Mouse (Mus musculus) forebrain, embryonic 11.5 days (tissue): ENCODE data around the gene Rap2a. TPM values are rescaled to one million over a fixed set of nuclear protein-coding genes. Genes with fewer than 3 reads are reported as not detected.

ENCODE experiments used
- ATAC-seq: fragments of 200-750 bp; cut with Nextera tagmentation; replicated peaks from 2 replicates; pipeline ENCODE4 v1.8.0; 2017; ENCODE audit warnings: moderate TSS enrichment; ENCODE audit not compliant: low FRiP score
- DNase-seq: peaks from one replicate; pipeline ENCODE4 v3.0.0-alpha.2; 2017; ENCODE audit warnings: low spot score
- H3K27ac ChIP-seq: fragments of 300-500 bp; sonication (generic); 2 replicates; pipeline ENCODE4 v1.5.1; 2014; ENCODE audit warnings: low read depth, low read length
- H3K27me3 ChIP-seq: fragments of 300-500 bp; sonication (generic); 2 replicates; pipeline ENCODE4 v1.6.1; 2014; ENCODE audit warnings: mild to moderate bottlenecking, low read length, mixed read lengths; ENCODE audit not compliant: control insufficient read depth, insufficient read depth
- H3K36me3 ChIP-seq: fragments of 300-500 bp; sonication (generic); 2 replicates; pipeline ENCODE4 v1.6.1; 2014; ENCODE audit warnings: mild to moderate bottlenecking, low read length, moderate library complexity, mixed read lengths; ENCODE audit not compliant: control insufficient read depth, insufficient read depth
- H3K4me1 ChIP-seq: fragments of 300-500 bp; sonication (generic); replicated peaks from 2 replicates; pipeline ENCODE4 v1.6.1; 2014; ENCODE audit warnings: low read length, mixed read lengths; ENCODE audit not compliant: control insufficient read depth, insufficient read depth
- H3K4me2 ChIP-seq: fragments of 300-500 bp; sonication (generic); 2 replicates; pipeline ENCODE4 v1.6.1; 2014; ENCODE audit warnings: low read depth, mild to moderate bottlenecking, low read length, moderate library complexity, mixed read lengths; ENCODE audit not compliant: severe bottlenecking
- H3K4me3 ChIP-seq: fragments of 300-500 bp; sonication (generic); 2 replicates; pipeline ENCODE4 v1.5.1; 2014; ENCODE audit warnings: low read depth, low read length
- H3K9ac ChIP-seq: fragments of 300-500 bp; sonication (generic); 2 replicates; pipeline ENCODE4 v1.6.1; 2014; ENCODE audit warnings: low read length
- H3K9me3 ChIP-seq: fragments of 300-500 bp; sonication (generic); 2 replicates; pipeline ENCODE4 v1.6.1; 2016; ENCODE audit warnings: low read length, mixed read lengths; ENCODE audit not compliant: control insufficient read depth
- WGBS: fragments of 180-500 bp; shearing (Covaris S2); extraction: QIAGEN DNeasy Blood & Tissue Kit; methylation state at CpG from one replicate; pipeline ENCODE4 v1.1.7; 2014; 5-methylcytosine and 5-hydroxymethylcytosine counted together
- polyA plus RNA-seq: library from polyadenylated mRNA; unstranded; fragments of >200 nt; fragmentation: Nextera tagmentation; extraction: Ambion mirVana; gene quantifications from 2 replicates; pipeline ENCODE4 v1.2.1, GENCODE M21; 2014

Gene Rap2a
- polyA plus RNA-seq, 1 experiment from 2014 or later, result 21.7 TPM

- Histone ChIP-seq H3K27me3 (no peaks in the 10 kb centered on the region), H3K4me2 (no peak overlapping the region), H3K27ac (no peak overlapping the region), H3K9ac (no peak overlapping the region), H3K9me3 (no peaks in the 10 kb centered on the region), H3K4me3 (no peak overlapping the region), H3K36me3 (no peaks in the 10 kb centered on the region), H3K4me1 (no peaks in the 10 kb centered on the region)
- WGBS, result 94% methylated on average over 3 of the region's 3 CpGs
- no peak for ATAC-seq
- no peak for DNase-seq
Observed at GRCm38 (mm10) chr14:120463938-120464727, 14.1 kb upstream of the Rap2a start.

GRCm38 (mm10) chr14:120466816-120467215, 11.4 kb upstream of the Rap2a start:
- Histone ChIP-seq H3K4me2 (no peak overlapping the region), H3K4me1 (no peaks in the 10 kb centered on the region), H3K9ac (no peak overlapping the region), H3K4me3 (no peak overlapping the region), H3K27ac (no peak overlapping the region), H3K36me3 (no peaks in the 10 kb centered on the region), H3K27me3 (no peaks in the 10 kb centered on the region), H3K9me3 (no peaks in the 10 kb centered on the region)
- ATAC-seq (no peak), DNase-seq (no peak)
- 88% methylated on average over 4 of the region's 4 CpGs for WGBS

- ATAC-seq, result no peak
- no peak overlapping the region for H3K4me3 ChIP-seq
- no peak overlapping the region for H3K9ac ChIP-seq
- H3K27me3 ChIP-seq, result no peaks in the 10 kb centered on the region
- no peak overlapping the region for H3K27ac ChIP-seq
- WGBS, result 88% methylated on average over 14 of the region's 14 CpGs
- H3K4me1 ChIP-seq, result no peaks in the 10 kb centered on the region
- H3K36me3 ChIP-seq, result no peaks in the 10 kb centered on the region
- no peak for DNase-seq
- H3K9me3 ChIP-seq, result no peaks in the 10 kb centered on the region
- no peak overlapping the region for H3K4me2 ChIP-seq
Observed at GRCm38 (mm10) chr14:120469126-120469790, 9.0 kb upstream of the Rap2a start.

- no peak overlapping the region for H3K9ac ChIP-seq
- no peak overlapping the region for H3K27ac ChIP-seq
- H3K4me2 ChIP-seq, result no peak overlapping the region
- ATAC-seq, result no peak
- no peaks in the 10 kb centered on the region for H3K36me3 ChIP-seq
- no peaks in the 10 kb centered on the region; the same call in 1 of the 2 replicates for H3K4me1 ChIP-seq
- WGBS, result 72% methylated on average over 7 of the region's 7 CpGs
- no peaks in the 10 kb centered on the region for H3K27me3 ChIP-seq
- peak overlapping the region; percentile 79; the same call in 1 of the 2 replicates for H3K4me3 ChIP-seq
- DNase-seq, result no peak
- no peaks in the 10 kb centered on the region for H3K9me3 ChIP-seq
Observed at GRCm38 (mm10) chr14:120476186-120476697, 2.0 kb upstream of the Rap2a start.

- peak overlapping the region; percentile 87 for H3K27ac ChIP-seq
- no peaks in the 10 kb centered on the region for H3K27me3 ChIP-seq
- H3K4me3 ChIP-seq, result peak overlapping the region; percentile 79
- no peaks in the 10 kb centered on the region; the same call in 1 of the 2 replicates for H3K4me1 ChIP-seq
- under 1% methylated on average over 46 of the region's 46 CpGs for WGBS
- H3K9ac ChIP-seq, result peak overlapping the region; percentile 66
- peak; percentile 100 for DNase-seq
- peak; percentile 95 for ATAC-seq
- H3K36me3 ChIP-seq, result no peaks in the 10 kb centered on the region
- H3K4me2 ChIP-seq, result peak overlapping the region; percentile 57
- H3K9me3 ChIP-seq, result no peaks in the 10 kb centered on the region
Observed at GRCm38 (mm10) chr14:120477288-120477981, 809 bp upstream of the Rap2a start.

GRCm38 (mm10) chr14:120478641-120479341, 547 bp downstream of the Rap2a start:
- H3K27me3 ChIP-seq, result no peaks in the 10 kb centered on the region
- under 1% methylated on average over 62 of the region's 62 CpGs for WGBS

GRCm38 (mm10) chr14:120480341-120480900, 2.2 kb downstream of the Rap2a start:
- WGBS, result 86% methylated on average over 8 of the region's 8 CpGs
- peak overlapping the region; percentile 8; the same call in 1 of the 2 replicates for H3K4me2 ChIP-seq
- ATAC-seq (no peak), DNase-seq (no peak)
- no peaks in the 10 kb centered on the region for H3K36me3 ChIP-seq
- H3K27me3 ChIP-seq, result no peaks in the 10 kb centered on the region
- no peak overlapping the region for H3K9ac ChIP-seq
- no peaks in the 10 kb centered on the region; the same call in 1 of the 2 replicates for H3K4me1 ChIP-seq
- H3K27ac ChIP-seq, result no peak overlapping the region
- H3K9me3 ChIP-seq, result no peaks in the 10 kb centered on the region
- no peak overlapping the region for H3K4me3 ChIP-seq

More at GRCm38 (mm10) chr14:120478641-120479341, 547 bp downstream of the Rap2a start:
- Histone ChIP-seq H3K27ac (peak overlapping the region; percentile 87), H3K4me1 (no peaks in the 10 kb centered on the region; the same call in 1 of the 2 replicates), H3K4me3 (peak overlapping the region; percentile 79), H3K4me2 (peak overlapping the region; percentile 63), H3K9ac (peak overlapping the region; percentile 66), H3K36me3 (no peaks in the 10 kb centered on the region), H3K9me3 (no peaks in the 10 kb centered on the region)
- ATAC-seq (peak; percentile 37; the same call in 1 of the 2 replicates), DNase-seq (no peak)
